Mouse (Mus musculus): ENCODE results near the gene Kiss1r.
"Not testable (repeated sequence)": the region's sequence is repeated elsewhere in the genome, so short reads cannot be mapped to it uniquely, and the experiment has no call there.

- not testable (repeated sequence) for TF ChIP-seq POLR2A (IDR thresholded peaks at IDR 0.05; ENCODE audit: low read depth, low read length); CTCF (IDR thresholded peaks at IDR 0.05; ENCODE audit: extremely low read depth, insufficient read length, insufficient replicate concordance, low read depth, low read length)
Observed at GRCm38 (mm10) chr10:79959412-79959811, 42.6 kb downstream of the Kiss1r start.
